Mouse (Mus musculus): Measurements from ENCODE around the gene Dysf. TPM values are rescaled to one million over a fixed set of nuclear protein-coding genes. Genes with fewer than 3 reads are reported as not detected.
A peak's percentile ranks its signal among the peaks of the same experiment; 100 is the strongest.

Dysf gene
- polyA plus RNA-seq, 1 experiment = 1.7 TPM

DNA sequence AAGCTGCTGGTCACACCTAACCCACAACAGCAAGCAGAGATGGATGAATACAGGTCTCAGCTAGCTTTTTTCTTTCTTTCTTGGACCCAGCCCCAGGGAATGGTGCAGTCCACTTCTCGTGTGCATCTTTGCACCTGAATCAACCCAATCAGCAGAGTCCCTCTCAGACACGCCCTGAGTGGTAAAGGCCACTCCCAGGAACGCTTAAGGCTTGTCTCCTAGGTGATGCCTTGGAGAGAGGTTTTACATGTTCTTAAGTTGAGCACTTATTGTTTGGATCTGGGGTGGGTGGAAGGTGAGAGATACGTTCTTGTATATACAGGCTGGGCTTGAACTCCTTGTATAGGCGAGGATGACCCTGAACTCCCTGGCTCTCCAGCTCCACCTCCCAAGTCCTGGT is 54.2 kb downstream of the Dysf start:
- no peak overlapping the region for H3K4me3 ChIP-seq (ENCODE audit: control insufficient read depth, low read depth, low read length)
- TF ChIP-seq POLR2A (IDR thresholded peaks at IDR 0.05; ENCODE audit: control insufficient read depth, low read depth, low read length) = no peak
- no peak for TF ChIP-seq CTCF (IDR thresholded peaks at IDR 0.05; ENCODE audit: control insufficient read depth, insufficient read depth, insufficient replicate concordance, low read depth, low read length)
- no peaks in the 10 kb centered on the region; the same call in 1 of the 2 replicates for H3K4me1 ChIP-seq (ENCODE audit: control insufficient read depth, insufficient read depth, low read length)
- no peaks in the 10 kb centered on the region for H3K27me3 ChIP-seq (ENCODE audit: control insufficient read depth, insufficient read depth, low read length)
- no peaks in the 10 kb centered on the region for H3K36me3 ChIP-seq (ENCODE audit: control insufficient read depth, insufficient read depth, low read length)
- H3K27ac ChIP-seq (ENCODE audit: control insufficient read depth, insufficient read depth, low read depth, low read length) = no peak overlapping the region

DNA sequence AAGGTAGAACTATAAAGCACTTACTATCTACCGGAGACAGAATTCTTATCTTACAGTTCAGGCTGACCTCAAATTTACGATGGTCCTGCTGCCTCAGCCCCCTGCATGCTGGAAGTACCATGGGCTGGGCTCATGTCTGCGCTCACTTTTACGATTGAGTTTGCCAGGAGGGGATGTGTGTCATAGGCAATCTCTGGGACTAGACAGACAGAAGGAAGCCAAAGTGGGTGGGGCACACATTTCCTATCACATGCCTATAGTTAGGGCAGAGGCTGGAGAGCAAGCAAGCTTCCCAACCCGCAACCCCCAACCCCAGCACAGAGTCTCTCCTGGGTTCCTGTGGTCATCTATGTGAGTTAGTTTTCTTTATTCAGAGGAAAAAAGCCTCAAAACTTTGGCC is 59.8 kb downstream of the Dysf start:
- no peak for TF ChIP-seq CTCF (IDR thresholded peaks at IDR 0.05; ENCODE audit: control insufficient read depth, insufficient read depth, insufficient replicate concordance, low read depth, low read length)
- TF ChIP-seq POLR2A (IDR thresholded peaks at IDR 0.05; ENCODE audit: control insufficient read depth, low read depth, low read length) = no peak
- Histone ChIP-seq H3K36me3 (ENCODE audit: control insufficient read depth, insufficient read depth, low read length) (no peaks in the 10 kb centered on the region), H3K4me1 (ENCODE audit: control insufficient read depth, insufficient read depth, low read length) (no peaks in the 10 kb centered on the region; the same call in 1 of the 2 replicates), H3K27ac (ENCODE audit: control insufficient read depth, insufficient read depth, low read depth, low read length) (no peak overlapping the region), H3K27me3 (ENCODE audit: control insufficient read depth, insufficient read depth, low read length) (no peaks in the 10 kb centered on the region), H3K4me3 (ENCODE audit: control insufficient read depth, low read depth, low read length) (no peak overlapping the region)

DNA sequence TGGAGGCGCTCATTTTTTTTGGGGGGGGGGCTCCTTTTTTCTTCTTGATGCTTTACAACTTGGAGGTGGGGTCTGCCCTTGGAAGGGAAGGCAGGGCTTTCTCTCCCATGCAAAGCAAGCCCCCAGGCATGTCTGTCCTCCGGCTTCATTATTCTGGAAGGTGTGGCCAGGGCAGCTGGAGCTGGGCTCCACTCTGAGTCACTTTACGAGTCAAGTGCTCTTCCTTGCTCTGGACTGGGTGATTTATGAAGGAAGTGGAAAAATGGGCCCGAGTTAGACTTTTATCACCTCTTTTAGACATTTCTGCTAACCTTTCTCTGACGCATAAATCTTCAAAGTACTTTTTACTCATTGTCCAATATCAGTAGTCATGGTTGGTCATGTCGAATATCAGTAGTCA is 61.9 kb downstream of the Dysf start:
- H3K36me3 ChIP-seq (ENCODE audit: control insufficient read depth, insufficient read depth, low read length) = no peaks in the 10 kb centered on the region
- no peak overlapping the region for H3K4me3 ChIP-seq (ENCODE audit: control insufficient read depth, low read depth, low read length)
- H3K27ac ChIP-seq (ENCODE audit: control insufficient read depth, insufficient read depth, low read depth, low read length) = no peak overlapping the region
- no peaks in the 10 kb centered on the region for H3K27me3 ChIP-seq (ENCODE audit: control insufficient read depth, insufficient read depth, low read length)
- TF ChIP-seq CTCF (IDR thresholded peaks at IDR 0.05; ENCODE audit: control insufficient read depth, insufficient read depth, insufficient replicate concordance, low read depth, low read length) (no peak), POLR2A (IDR thresholded peaks at IDR 0.05; ENCODE audit: control insufficient read depth, low read depth, low read length) (no peak)
- H3K4me1 ChIP-seq (ENCODE audit: control insufficient read depth, insufficient read depth, low read length) = no peaks in the 10 kb centered on the region

DNA sequence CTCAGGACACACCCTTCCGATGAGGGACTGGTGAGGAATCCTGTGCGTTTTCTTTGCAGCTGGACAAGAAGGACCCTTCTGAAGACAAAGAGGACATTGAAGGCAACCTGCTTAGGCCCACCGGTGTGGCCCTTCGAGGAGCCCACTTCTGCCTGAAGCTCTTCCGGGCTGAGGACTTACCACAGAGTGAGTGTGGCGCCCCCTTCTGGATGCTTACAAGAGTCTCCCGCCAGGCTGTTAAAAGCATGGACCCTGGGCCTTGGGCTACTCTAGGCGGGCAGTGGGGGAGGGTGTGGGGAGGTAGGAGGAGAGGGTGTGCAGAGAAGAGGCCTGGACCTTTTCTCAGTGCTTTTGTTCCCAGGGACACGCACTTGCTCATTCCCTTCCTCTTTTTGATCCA is 64.2 kb downstream of the Dysf start:
- H3K4me3 ChIP-seq (ENCODE audit: control insufficient read depth, low read depth, low read length) = no peak overlapping the region
- H3K36me3 ChIP-seq (ENCODE audit: control insufficient read depth, insufficient read depth, low read length) = no peaks in the 10 kb centered on the region
- no peak overlapping the region for H3K27ac ChIP-seq (ENCODE audit: control insufficient read depth, insufficient read depth, low read depth, low read length)
- no peaks in the 10 kb centered on the region for H3K27me3 ChIP-seq (ENCODE audit: control insufficient read depth, insufficient read depth, low read length)
- TF ChIP-seq POLR2A (IDR thresholded peaks at IDR 0.05; ENCODE audit: control insufficient read depth, low read depth, low read length) (no peak), CTCF (IDR thresholded peaks at IDR 0.05; ENCODE audit: control insufficient read depth, insufficient read depth, insufficient replicate concordance, low read depth, low read length) (peak; percentile 42; the same call in 1 of the 2 replicates)
- H3K4me1 ChIP-seq (ENCODE audit: control insufficient read depth, insufficient read depth, low read length) = no peaks in the 10 kb centered on the region

DNA sequence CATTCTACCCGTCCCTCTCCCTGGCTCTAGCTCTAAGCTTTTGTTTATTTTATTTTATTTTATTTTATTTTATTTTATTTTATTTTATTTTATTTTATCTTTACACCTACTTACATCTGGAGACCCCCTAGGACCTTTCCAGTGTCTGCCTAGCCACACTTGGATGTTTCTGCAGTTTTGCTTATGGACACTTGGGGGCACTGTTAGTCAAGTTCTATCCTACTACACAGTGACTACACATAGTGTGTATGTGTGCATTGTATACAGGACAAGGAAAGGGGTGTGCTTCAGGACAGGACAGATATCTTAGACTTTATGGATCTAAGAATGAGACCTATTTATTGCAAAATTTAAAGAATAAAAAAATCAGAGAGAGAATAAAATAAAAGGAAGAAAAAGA is 69.8 kb downstream of the Dysf start:
- no peaks in the 10 kb centered on the region for H3K27me3 ChIP-seq (ENCODE audit: control insufficient read depth, insufficient read depth, low read length)
- no peak overlapping the region for H3K4me3 ChIP-seq (ENCODE audit: control insufficient read depth, low read depth, low read length)
- no peaks in the 10 kb centered on the region for H3K36me3 ChIP-seq (ENCODE audit: control insufficient read depth, insufficient read depth, low read length)
- TF ChIP-seq POLR2A (IDR thresholded peaks at IDR 0.05; ENCODE audit: control insufficient read depth, low read depth, low read length) (no peak), CTCF (IDR thresholded peaks at IDR 0.05; ENCODE audit: control insufficient read depth, insufficient read depth, insufficient replicate concordance, low read depth, low read length) (no peak)
- H3K4me1 ChIP-seq (ENCODE audit: control insufficient read depth, insufficient read depth, low read length) = no peaks in the 10 kb centered on the region
- H3K27ac ChIP-seq (ENCODE audit: control insufficient read depth, insufficient read depth, low read depth, low read length) = no peak overlapping the region

DNA sequence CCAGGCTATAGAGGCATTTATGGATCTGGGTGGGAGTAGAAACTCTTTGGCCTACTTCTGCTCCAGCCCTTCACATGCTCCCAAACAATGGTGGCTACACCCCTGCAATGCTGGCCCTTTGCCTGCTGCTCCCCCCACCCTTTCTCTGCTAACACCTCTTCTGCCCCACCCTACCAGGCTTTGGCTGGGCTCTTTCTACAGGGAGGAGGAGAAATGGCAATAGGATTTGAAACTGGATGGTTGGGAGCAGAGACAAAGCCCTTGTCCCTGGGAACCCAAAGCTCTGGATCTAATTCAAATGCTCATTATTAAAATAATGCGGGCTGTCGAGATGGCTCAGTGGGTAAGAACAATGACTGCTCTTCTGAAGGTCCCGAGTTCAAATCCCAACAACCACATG is 72.2 kb downstream of the Dysf start:
- H3K4me1 ChIP-seq (ENCODE audit: control insufficient read depth, insufficient read depth, low read length) = no peaks in the 10 kb centered on the region
- TF ChIP-seq CTCF (IDR thresholded peaks at IDR 0.05; ENCODE audit: control insufficient read depth, insufficient read depth, insufficient replicate concordance, low read depth, low read length) = no peak
- no peak for TF ChIP-seq POLR2A (IDR thresholded peaks at IDR 0.05; ENCODE audit: control insufficient read depth, low read depth, low read length)
- H3K4me3 ChIP-seq (ENCODE audit: control insufficient read depth, low read depth, low read length) = no peak overlapping the region
- no peaks in the 10 kb centered on the region for H3K27me3 ChIP-seq (ENCODE audit: control insufficient read depth, insufficient read depth, low read length)
- no peak overlapping the region for H3K27ac ChIP-seq (ENCODE audit: control insufficient read depth, insufficient read depth, low read depth, low read length)
- H3K36me3 ChIP-seq (ENCODE audit: control insufficient read depth, insufficient read depth, low read length) = no peaks in the 10 kb centered on the region

DNA sequence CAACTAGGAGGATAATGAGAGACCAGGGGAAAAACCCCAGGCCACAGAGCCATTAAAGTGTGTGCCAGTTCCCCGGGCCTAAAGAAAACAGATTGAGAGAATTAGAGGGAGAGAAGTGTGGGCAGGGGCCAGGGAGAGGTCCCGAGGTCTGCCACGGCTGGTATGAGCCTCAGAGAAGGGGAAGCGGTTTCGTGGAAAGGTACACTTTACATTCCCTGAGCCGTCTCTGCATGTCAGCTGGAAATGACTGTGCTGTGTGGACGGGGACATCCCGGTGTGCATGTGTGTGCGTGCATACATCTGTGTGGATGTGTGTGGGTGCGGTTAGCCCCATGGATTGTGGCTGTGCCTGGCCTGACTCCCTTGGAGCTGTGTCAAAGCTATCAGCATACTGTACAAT is 76.4 kb downstream of the Dysf start:
- no peaks in the 10 kb centered on the region for H3K36me3 ChIP-seq (ENCODE audit: control insufficient read depth, insufficient read depth, low read length)
- H3K27ac ChIP-seq (ENCODE audit: control insufficient read depth, insufficient read depth, low read depth, low read length) = no peak overlapping the region
- TF ChIP-seq CTCF (IDR thresholded peaks at IDR 0.05; ENCODE audit: control insufficient read depth, insufficient read depth, insufficient replicate concordance, low read depth, low read length) (no peak), POLR2A (IDR thresholded peaks at IDR 0.05; ENCODE audit: control insufficient read depth, low read depth, low read length) (no peak)
- H3K4me1 ChIP-seq (ENCODE audit: control insufficient read depth, insufficient read depth, low read length) = no peaks in the 10 kb centered on the region
- no peak overlapping the region for H3K4me3 ChIP-seq (ENCODE audit: control insufficient read depth, low read depth, low read length)
- H3K27me3 ChIP-seq (ENCODE audit: control insufficient read depth, insufficient read depth, low read length) = no peaks in the 10 kb centered on the region

DNA sequence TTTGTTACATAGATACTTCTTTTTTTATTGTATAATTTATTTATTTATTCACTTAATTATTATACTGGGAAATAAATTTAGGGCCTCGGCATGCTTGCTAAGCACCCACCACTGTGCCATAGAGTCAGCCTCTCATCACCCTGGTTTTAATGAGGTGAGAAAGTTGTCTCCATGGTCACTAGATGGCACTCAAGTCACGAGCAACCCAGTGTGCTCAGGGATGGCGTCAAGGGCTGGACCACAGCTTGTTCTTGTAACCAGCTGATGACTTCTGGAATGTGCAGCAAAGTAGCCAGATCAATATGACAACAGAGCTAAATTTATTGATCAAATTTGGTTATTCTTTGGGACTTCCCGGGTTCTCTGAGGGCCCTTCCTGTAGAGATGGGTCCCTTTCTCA is 85.1 kb downstream of the Dysf start:
- TF ChIP-seq POLR2A (IDR thresholded peaks at IDR 0.05; ENCODE audit: control insufficient read depth, low read depth, low read length) = no peak
- TF ChIP-seq CTCF (IDR thresholded peaks at IDR 0.05; ENCODE audit: control insufficient read depth, insufficient read depth, insufficient replicate concordance, low read depth, low read length) = peak; percentile 72; the same call in 1 of the 2 replicates
- Histone ChIP-seq H3K4me1 (ENCODE audit: control insufficient read depth, insufficient read depth, low read length) (no peaks in the 10 kb centered on the region), H3K36me3 (ENCODE audit: control insufficient read depth, insufficient read depth, low read length) (no peaks in the 10 kb centered on the region), H3K27ac (ENCODE audit: control insufficient read depth, insufficient read depth, low read depth, low read length) (no peak overlapping the region), H3K27me3 (ENCODE audit: control insufficient read depth, insufficient read depth, low read length) (no peaks in the 10 kb centered on the region), H3K4me3 (ENCODE audit: control insufficient read depth, low read depth, low read length) (no peak overlapping the region)
